Mouse (Mus musculus) R1 (cell line): ENCODE results near the gene Nanos3.

ENCODE experiments used
- DNase-seq: peaks from one replicate; pipeline ENCODE4 v3.0.0-alpha.2; 2018; ENCODE audit warnings: low read depth, low spot score

The Nanos3 gene

GRCm38 (mm10) chr8:84183261-84184084 lies 1.5 kb downstream of the Nanos3 start:
- DNase-seq = peak; percentile 22

GRCm38 (mm10) chr8:84182833-84183232 lies 2.2 kb downstream of the Nanos3 start:
- no peak for DNase-seq

GRCm38 (mm10) chr8:84180530-84181190 lies 4.4 kb downstream of the Nanos3 start:
- peak; percentile 83 for DNase-seq

GRCm38 (mm10) chr8:84179946-84180345 lies 5.1 kb downstream of the Nanos3 start:
- no peak for DNase-seq

GRCm38 (mm10) chr8:84178592-84178991 lies 6.4 kb downstream of the Nanos3 start:
- DNase-seq = no peak

GRCm38 (mm10) chr8:84177405-84177804 lies 7.6 kb downstream of the Nanos3 start:
- DNase-seq = peak; percentile 36

- no peak for DNase-seq
Measured at GRCm38 (mm10) chr8:84176560-84176959, 8.5 kb downstream of the Nanos3 start.

GRCm38 (mm10) chr8:84173861-84174260 lies 11.2 kb downstream of the Nanos3 start:
- DNase-seq = no peak

- DNase-seq = no peak
Measured at GRCm38 (mm10) chr8:84170096-84170495, 14.9 kb downstream of the Nanos3 start.

- DNase-seq = no peak
Measured at GRCm38 (mm10) chr8:84167696-84168095, 17.3 kb downstream of the Nanos3 start.

GRCm38 (mm10) chr8:84157620-84158019 lies 27.4 kb downstream of the Nanos3 start:
- no peak for DNase-seq

GRCm38 (mm10) chr8:84149181-84149580 lies 35.8 kb downstream of the Nanos3 start:
- peak; percentile 69 for DNase-seq

- DNase-seq = no peak
Measured at GRCm38 (mm10) chr8:84148531-84148850, 36.5 kb downstream of the Nanos3 start.

- DNase-seq = peak; percentile 99
Measured at GRCm38 (mm10) chr8:84147769-84148530, 37.1 kb downstream of the Nanos3 start, which contains the start of the genes Cc2d1a and 4930432K21Rik. TSS of gene Cc2d1a (minus strand) at chr8:84147936. TSS of gene 4930432K21Rik (plus strand) at chr8:84148025.

GRCm38 (mm10) chr8:84147324-84147766 lies 37.7 kb downstream of the Nanos3 start:
- DNase-seq = peak; percentile 57

- DNase-seq = no peak
Measured at GRCm38 (mm10) chr8:84144636-84145245, 40.3 kb downstream of the Nanos3 start.

GRCm38 (mm10) chr8:84140838-84141237 lies 44.2 kb downstream of the Nanos3 start:
- no peak for DNase-seq

GRCm38 (mm10) chr8:84137848-84138247 lies 47.2 kb downstream of the Nanos3 start:
- peak; percentile 66 for DNase-seq

GRCm38 (mm10) chr8:84132225-84132624 lies 52.8 kb downstream of the Nanos3 start:
- no peak for DNase-seq

GRCm38 (mm10) chr8:84130806-84131205 lies 54.2 kb downstream of the Nanos3 start:
- DNase-seq = peak; percentile 58

GRCm38 (mm10) chr8:84128277-84128676 lies 56.7 kb downstream of the Nanos3 start:
- no peak for DNase-seq
